Mouse (Mus musculus) brown adipose tissue, adult 24 weeks (tissue): ENCODE measurements around the gene Prrc2a. TPM values are rescaled to one million over a fixed set of nuclear protein-coding genes. Genes with fewer than 3 reads are reported as not detected.
"Not testable (repeated sequence)": the region's sequence is repeated elsewhere in the genome, so short reads cannot be mapped to it uniquely, and the experiment has no call there.

ENCODE experiments used
- H3K27ac ChIP-seq: fragments of 200-500 bp; replicated peaks from 2 replicates; pipeline ENCODE4 v1.5.1; 2012; ENCODE audit warnings: low read depth, mild to moderate bottlenecking, low read length
- H3K4me1 ChIP-seq: fragments of 200-500 bp; 2 replicates; pipeline ENCODE4 v1.6.1; 2012; ENCODE audit warnings: low read length, mixed read lengths; ENCODE audit not compliant: control insufficient read depth, insufficient read depth, insufficient read length
- H3K4me3 ChIP-seq: fragments of 200-500 bp; 2 replicates; pipeline ENCODE4 v1.5.1; 2012; ENCODE audit warnings: low read depth, mild to moderate bottlenecking, low read length, moderate library complexity; ENCODE audit not compliant: insufficient read depth
- polyA plus RNA-seq: library from polyadenylated mRNA; stranded (reverse); fragments of >200 nt; gene quantifications from 2 replicates; pipeline ENCODE4 v1.2.4, GENCODE M21; 2012; ENCODE audit not compliant: missing spikeins, insufficient read depth, insufficient read length

Gene Prrc2a
- polyA plus RNA-seq, 1 experiment, result 42.9 TPM

DNA sequence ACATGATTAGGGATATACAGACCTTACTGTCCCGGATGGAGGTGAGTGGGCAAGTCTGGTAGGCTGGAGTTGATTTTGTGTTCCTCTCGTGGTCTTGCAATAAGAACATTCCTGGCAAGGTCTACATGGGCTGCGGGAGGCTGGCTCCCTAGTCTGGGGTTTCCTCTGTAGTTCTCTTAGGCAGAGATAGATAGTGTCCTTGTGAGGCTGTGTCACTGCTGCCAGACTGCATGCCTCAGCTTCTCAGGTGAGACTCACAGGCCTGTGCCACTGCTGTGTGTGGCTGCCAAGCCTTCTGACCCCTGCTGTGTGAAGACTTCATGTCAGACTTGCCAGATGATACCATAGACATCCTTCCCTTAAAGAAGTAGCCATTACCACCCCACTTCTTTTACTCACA is 25.4 kb downstream of the Prrc2a start:
- H3K4me1 ChIP-seq, result peaks cover 3% of the 10 kb centered on the region; the same call in 1 of the 2 replicates
- H3K4me3 ChIP-seq, result no peak overlapping the region
- no peak overlapping the region for H3K27ac ChIP-seq

DNA sequence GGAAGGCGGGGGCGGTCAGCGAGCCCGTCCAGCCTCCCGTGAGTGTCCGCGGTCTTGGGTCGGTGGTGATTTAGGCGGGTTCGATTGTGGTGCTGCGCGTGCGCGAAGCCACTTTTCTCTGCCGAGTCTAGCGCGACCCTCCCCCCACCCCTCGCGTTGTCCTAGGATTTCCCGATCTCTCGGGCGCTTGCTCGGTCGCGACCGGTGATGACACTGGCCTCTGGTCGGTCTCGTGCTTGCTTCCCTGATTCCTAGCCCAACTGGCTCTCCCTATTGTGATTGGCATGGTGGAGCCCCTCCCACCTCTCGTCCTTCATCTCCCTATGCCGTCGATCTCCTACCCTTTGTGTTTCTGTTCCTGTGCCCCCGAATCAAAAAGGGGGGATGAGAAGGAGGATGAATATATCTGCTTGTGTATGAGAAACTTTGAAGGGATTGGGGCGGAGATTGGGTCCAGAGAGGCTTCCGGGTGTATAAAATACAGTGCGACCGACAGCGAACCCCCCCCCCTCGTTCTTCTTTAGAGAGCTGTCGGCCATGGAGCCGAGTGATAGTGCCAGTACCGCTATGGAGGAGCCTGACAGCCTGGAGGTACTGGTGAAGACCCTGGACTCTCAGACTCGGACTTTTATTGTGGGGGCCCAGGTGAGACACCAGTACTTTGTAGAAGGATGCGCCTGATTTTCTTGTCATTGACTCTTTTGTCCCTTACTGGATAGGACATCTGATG is 28.9 kb downstream of the Prrc2a start:
- H3K4me1 ChIP-seq, result no peaks in the 10 kb centered on the region; the same call in 1 of the 2 replicates
- H3K27ac ChIP-seq, result peak overlapping the region; percentile 95
- H3K4me3 ChIP-seq, result peak overlapping the region; percentile 72

DNA sequence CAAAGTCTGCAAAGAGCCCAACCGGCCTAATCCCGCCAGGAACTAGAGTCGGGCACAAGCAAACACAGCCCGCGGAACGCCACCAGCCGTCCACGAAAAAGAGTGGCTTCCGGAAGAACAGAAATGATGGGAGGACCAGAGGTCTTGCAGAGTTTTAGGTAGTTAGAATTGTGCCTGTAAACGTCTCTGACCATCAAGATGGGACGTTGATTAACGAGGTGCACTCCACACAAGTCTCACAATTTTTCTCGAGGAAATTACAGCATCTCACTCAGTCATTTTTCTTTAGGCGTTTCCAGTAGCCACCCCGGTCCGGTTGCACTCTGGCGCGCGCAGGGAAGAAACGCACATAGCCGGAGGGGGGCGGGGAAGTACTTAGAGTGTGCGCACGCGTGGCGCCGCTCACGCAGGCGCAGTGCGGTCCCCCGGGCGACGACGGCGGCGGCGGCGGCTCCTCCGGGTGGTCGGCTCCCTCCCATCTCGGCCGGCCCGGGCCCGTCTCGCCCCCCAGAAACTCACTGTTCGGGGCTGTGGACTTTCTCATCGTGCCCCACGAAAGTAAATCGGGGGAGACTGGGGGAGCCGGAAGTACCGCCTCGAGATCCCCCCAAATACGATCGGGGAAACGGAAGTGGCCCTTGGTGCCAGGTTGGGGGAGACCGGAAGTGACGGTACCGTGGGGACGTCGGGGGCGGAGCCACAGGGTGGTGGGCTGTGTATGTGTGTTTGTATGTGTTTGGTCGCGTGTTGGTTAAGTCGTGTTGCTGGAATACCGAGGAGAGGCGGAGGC is 29.7 kb downstream of the Prrc2a start, which contains the start of gene Bag6:
Gene Bag6 (plus strand): TSS at position 378 of the 790 bp plus-strand sequence.
- no peaks in the 10 kb centered on the region; the same call in 1 of the 2 replicates for H3K4me1 ChIP-seq
- H3K4me3 ChIP-seq, result peak within 1 kb of the TSS; percentile 72
- peak within 1 kb of the TSS; percentile 96 for H3K27ac ChIP-seq

DNA sequence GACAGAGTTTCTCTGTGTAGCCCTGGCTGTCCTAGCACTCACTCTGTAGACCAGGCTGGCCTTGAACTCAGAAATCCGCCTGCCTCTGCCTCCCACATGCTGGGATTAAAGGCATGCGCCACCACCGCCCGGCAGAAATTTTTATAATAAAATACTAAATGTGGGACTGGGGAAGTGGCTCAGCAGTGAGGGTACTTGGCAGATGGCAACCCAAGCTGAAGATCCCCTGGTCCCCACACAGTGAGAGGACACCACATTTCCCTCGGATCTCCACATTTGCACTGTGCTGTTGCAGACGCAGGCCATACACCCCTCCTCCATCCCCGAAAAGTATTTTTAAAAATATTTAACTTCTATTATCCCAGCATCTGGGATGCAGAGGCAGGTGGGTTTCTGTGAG is 31.2 kb downstream of the Prrc2a start:
- Histone ChIP-seq H3K27ac (no peak overlapping the region), H3K4me1 (no peaks in the 10 kb centered on the region; the same call in 1 of the 2 replicates), H3K4me3 (no peak overlapping the region)

DNA sequence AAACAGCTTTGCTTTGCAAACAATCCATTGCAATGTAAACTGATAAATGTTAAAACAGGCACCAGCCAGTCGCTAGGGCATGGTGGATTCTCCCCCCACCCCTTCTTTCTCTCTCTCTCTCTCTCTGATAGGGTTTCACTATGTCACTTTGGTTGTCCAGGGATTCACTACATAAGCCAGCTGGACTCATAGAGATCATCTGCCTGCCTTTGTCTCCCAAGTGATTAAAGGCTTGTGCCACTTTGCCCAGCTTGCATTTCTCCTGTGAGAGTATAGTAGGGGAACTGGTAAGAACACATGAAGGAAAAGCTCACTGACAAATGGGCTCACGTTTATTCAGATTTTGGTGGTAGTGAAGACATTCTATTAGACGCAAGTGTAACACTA is 32.5 kb downstream of the Prrc2a start:
- Histone ChIP-seq H3K27ac (no peak overlapping the region), H3K4me1 (peaks cover 4% of the 10 kb centered on the region; the same call in 1 of the 2 replicates), H3K4me3 (no peak overlapping the region)

DNA sequence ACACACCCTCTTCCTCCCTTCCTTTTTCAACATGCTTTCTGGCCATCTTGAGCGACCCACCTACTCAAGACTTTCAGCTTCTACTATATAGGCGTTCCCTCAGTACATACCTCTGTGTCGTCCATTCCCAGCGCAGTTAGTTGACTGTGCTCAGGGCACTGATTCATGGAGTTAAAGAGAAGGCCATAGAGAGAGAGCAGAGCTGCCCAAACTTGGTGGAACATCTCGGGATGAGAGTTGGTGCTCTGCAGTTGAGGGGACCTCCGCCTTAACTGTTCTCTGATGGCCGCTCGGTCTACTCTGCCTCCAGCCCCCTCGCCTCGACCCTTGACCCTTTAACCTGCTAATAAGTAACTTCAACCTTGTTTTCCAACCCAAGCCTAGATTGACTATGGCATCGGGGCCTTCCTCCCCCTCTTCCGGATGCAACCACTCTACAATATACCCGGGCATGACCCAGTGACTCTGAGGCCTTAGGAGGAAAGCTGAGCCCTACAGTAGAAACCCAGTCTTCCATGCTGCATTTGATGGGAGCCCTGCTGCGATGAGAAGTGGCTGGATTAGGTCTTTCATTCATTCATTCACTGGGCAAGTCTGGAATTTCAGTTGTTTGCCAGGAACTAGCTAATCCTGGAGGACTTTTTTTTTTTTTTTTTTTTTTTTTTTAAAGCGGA is 33.1 kb downstream of the Prrc2a start, which contains the start of gene Apom:
Gene Apom (minus strand): TSS at position 551 of the 674 bp plus-strand sequence.
- Histone ChIP-seq H3K27ac (no peak within 1 kb of the TSS), H3K4me1 (peaks cover 7% of the 10 kb centered on the region), H3K4me3 (no peak within 1 kb of the TSS)

DNA sequence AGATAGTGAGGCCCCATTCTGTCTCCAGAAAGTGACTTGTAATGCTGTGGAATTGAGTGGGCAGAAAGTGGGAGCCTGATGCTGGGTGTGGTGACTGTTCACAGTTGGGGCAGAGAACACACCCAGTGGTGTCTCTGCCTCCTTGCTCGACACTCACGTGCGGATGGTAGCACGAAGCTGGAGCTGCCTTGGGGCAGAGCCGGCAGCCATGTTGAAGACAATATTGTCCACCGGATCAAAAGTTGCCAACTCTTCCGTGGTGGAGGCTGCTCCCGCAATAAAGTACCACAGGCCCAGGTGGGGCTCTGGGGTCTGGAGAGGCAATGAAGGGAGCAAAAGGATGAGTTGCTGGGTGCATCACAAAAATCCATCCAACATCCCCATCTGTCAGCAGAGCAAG is 33.7 kb downstream of the Prrc2a start:
- Histone ChIP-seq H3K4me1 (peaks cover 7% of the 10 kb centered on the region), H3K4me3 (no peak overlapping the region), H3K27ac (no peak overlapping the region)

DNA sequence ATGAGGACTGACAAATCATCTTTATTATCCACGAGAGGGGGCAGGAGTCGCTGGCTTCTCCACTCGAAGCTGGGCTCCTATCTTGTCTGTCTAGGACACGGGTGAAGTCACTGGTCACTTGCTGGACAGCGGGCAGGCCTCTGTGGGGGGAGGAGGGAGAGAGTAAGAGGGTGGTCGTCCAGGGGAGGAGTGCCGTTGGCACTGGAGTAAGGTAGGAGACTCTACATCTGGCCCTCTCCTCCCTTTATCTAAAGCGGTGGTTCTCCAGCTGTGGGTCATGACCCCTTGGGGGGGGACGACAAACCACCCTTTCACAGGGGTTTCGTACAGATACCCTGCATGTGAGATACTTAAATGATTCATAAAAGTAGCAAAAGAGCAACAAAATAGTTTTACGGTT is 35.7 kb downstream of the Prrc2a start:
- Histone ChIP-seq H3K27ac (no peak overlapping the region), H3K4me3 (no peak overlapping the region), H3K4me1 (peaks cover 7% of the 10 kb centered on the region)

DNA sequence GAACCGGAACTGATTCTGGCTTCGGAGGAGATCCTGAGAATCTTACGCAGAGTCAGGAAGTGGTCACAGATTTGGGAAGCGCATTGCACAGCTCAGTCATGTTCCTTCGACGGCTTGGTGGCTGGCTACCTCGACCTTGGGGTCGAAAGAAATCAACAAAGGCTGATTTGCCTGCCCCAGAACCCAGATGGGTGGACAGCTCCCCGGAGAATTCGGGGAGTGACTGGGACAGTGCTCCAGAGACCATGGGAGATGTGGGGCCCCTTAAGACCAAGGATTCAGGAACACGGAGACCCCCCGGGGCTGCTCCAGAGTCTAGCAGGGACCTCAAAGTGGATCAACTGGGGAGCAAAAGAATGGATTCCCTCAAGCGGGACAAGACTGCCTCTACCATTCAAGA is 37.7 kb downstream of the Prrc2a start:
- Histone ChIP-seq H3K4me3 (peak overlapping the region; percentile 86), H3K4me1 (peaks cover 7% of the 10 kb centered on the region), H3K27ac (peak overlapping the region; percentile 90)

DNA sequence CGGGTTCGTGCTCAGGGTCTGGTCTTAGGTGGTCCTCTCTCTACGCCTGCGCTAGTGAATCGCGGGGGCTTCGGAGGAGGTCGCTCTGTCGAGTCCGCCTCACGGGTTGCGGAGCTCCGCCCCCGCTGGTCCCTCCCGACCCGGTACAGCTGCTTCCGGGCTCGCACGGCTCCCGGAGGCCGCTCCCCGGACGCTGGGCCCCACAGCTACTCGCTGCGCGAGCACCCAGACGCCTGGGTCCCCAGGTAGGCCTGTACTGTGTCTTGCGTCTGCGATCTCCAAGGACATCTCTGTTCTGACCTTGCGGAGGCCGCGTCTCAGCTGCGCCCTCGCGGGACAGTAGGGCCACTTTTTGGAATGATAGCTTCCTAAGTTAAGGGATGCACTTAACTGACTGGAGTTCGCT is 38.5 kb downstream of the Prrc2a start, which contains the start of gene D17H6S53E:
Gene D17H6S53E (plus strand): TSS at position 168 of the 406 bp plus-strand sequence.
- Histone ChIP-seq H3K4me3 (peak within 1 kb of the TSS; percentile 86), H3K27ac (peak within 1 kb of the TSS; percentile 90), H3K4me1 (peaks cover 7% of the 10 kb centered on the region)

DNA sequence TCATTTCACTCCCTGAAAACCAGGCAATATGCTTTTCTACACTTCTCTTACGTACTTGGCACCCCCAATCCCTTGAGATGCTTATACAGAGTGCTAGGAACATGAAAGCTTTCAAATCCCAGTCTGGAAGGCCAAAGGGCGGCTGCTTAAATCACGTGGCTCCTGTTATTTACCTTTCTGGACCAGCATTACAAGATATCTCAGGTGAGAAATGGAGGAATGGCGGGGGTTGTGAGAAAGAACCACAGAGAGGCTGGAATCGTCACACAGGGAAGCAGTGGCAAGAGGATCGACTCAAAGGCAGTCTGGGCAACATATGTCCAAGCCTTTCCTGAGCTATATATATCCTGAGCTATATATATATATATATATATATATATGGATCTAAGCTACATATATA is 39.1 kb downstream of the Prrc2a start:
- Histone ChIP-seq H3K4me1 (peaks cover 7% of the 10 kb centered on the region), H3K4me3 (peak overlapping the region; percentile 86; the same call in 1 of the 2 replicates), H3K27ac (peak overlapping the region; percentile 90; the same call in 1 of the 2 replicates)

DNA sequence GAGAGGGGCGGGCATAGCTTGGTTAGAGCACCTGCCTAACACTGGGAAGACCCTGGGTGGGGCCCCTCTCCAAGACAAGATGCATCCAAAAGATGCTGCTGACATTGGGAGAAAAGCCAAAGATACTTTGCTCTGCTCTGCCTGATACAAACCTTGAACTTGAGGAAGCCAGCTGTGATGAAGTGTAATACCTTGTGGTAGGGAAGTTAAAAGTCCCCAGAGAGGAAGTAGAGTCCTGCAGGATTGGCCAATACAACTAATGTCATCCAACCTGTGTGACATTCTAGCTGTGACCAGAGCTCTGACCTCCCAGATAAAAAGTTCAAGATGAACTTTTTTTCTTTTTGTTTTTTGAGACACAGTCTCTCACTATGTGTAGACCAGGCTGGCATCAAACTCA is 39.6 kb downstream of the Prrc2a start:
- Histone ChIP-seq H3K4me3 (no peak overlapping the region), H3K4me1 (peaks cover 9% of the 10 kb centered on the region), H3K27ac (no peak overlapping the region)

DNA sequence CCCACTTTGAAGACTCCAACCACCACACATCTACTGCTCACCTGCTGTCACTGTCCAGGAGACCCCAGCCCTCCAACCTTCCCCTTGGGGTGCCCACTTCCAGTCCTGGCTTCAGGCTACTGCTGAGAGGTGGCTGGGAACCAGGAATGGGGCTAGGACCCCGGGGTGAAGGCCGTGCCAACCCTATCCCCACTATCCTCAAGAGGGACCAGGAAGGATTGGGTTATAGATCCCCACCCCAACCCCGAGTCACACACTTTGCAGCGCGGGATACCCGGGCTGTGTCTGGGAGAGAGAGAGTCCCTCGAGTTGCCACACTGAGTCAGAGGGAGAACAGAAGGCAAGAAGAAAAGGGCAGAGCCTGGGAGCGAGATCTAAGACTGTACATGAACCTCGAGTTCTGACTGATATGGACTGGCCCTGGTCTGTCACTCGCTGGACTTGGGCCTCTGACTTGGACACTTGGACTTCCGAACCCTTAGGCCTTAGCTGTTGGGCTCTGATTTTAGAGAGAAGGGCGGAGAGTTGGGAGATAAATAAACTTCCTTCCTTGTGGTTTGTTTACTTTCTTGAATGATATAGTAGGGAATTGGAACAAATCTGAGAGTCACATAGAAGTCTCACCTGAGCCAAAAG is 40.3 kb downstream of the Prrc2a start:
- not testable (repeated sequence) for H3K27ac ChIP-seq, H3K4me1 ChIP-seq, H3K4me3 ChIP-seq

DNA sequence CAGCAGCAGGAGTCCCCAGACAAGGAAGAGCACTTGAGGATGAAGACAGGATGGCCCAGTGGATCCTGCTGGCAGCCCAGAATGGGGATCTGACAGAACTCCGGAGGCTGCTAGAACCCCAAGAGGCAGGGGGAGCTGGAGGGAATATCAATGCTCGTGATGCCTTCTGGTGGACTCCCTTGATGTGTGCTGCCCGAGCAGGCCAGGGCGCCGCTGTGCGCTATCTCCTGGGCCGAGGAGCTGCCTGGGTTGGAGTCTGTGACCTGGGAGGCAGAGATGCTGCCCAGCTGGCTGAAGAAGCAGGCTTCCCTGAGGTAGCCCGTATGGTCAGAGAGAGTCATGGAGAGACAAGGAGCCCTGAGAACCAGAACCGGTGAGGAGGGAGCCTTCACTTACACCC is 41.4 kb downstream of the Prrc2a start:
- not testable (repeated sequence) for H3K4me3 ChIP-seq, H3K27ac ChIP-seq, H3K4me1 ChIP-seq
